Mouse (Mus musculus) embryo, embryonic 11 days (tissue): ENCODE data around the gene Nsg2.
A peak's percentile ranks its signal among the peaks of the same experiment; 100 is the strongest.
"Not testable (repeated sequence)": the region's sequence is repeated elsewhere in the genome, so short reads cannot be mapped to it uniquely, and the experiment has no call there.

Experiments
- DNase-seq: peaks from one replicate; pipeline ENCODE4 v3.0.0-alpha.2; 2015

Nsg2 gene

GRCm38 (mm10) chr11:32000281-32000680 is at the start of gene Nsg2:
Nsg2 (plus strand) TSS chr11:32000463.
- DNase-seq = peak; percentile 91

GRCm38 (mm10) chr11:31960071-31960470 is 40.2 kb upstream of the Nsg2 start:
- no peak for DNase-seq

- no peak for DNase-seq
Measured at GRCm38 (mm10) chr11:31963993-31964392, 36.3 kb upstream of the Nsg2 start.

- DNase-seq = peak; percentile 71
Measured at GRCm38 (mm10) chr11:31965256-31966134, 34.8 kb upstream of the Nsg2 start, which contains the start of gene 4930524B15Rik. 4930524B15Rik (plus strand) TSS chr11:31965592.

- no peak for DNase-seq
Measured at GRCm38 (mm10) chr11:31974132-31974531, 26.1 kb upstream of the Nsg2 start.

GRCm38 (mm10) chr11:31974826-31975225 is 25.4 kb upstream of the Nsg2 start:
- DNase-seq = no peak

GRCm38 (mm10) chr11:31975678-31976077 is 24.6 kb upstream of the Nsg2 start:
- no peak for DNase-seq

GRCm38 (mm10) chr11:31976137-31976536 is 24.1 kb upstream of the Nsg2 start:
- DNase-seq = no peak

- DNase-seq = not testable (repeated sequence)
Measured at GRCm38 (mm10) chr11:31980089-31980488, 20.2 kb upstream of the Nsg2 start.

GRCm38 (mm10) chr11:31981830-31982229 is 18.4 kb upstream of the Nsg2 start:
- no peak for DNase-seq

- not testable (repeated sequence) for DNase-seq
Measured at GRCm38 (mm10) chr11:31982247-31982943, 17.9 kb upstream of the Nsg2 start.

- DNase-seq = no peak
Measured at GRCm38 (mm10) chr11:31983249-31983648, 17.0 kb upstream of the Nsg2 start.

- DNase-seq = no peak
Measured at GRCm38 (mm10) chr11:31984786-31985185, 15.5 kb upstream of the Nsg2 start.

- no peak for DNase-seq
Measured at GRCm38 (mm10) chr11:31992535-31992934, 7.7 kb upstream of the Nsg2 start.

- no peak for DNase-seq
Measured at GRCm38 (mm10) chr11:31999716-32000115, 547 bp upstream of the Nsg2 start.

- DNase-seq = peak; percentile 65
Measured at GRCm38 (mm10) chr11:32001181-32001910, 1.1 kb downstream of the Nsg2 start.

GRCm38 (mm10) chr11:32002670-32003072 is 2.4 kb downstream of the Nsg2 start:
- DNase-seq = peak; percentile 75

GRCm38 (mm10) chr11:32008049-32008448 is 7.8 kb downstream of the Nsg2 start:
- DNase-seq = not testable (repeated sequence)

- DNase-seq = no peak
Measured at GRCm38 (mm10) chr11:32008852-32009251, 8.6 kb downstream of the Nsg2 start.

- peak; percentile 73 for DNase-seq
Measured at GRCm38 (mm10) chr11:32009961-32010662, 9.8 kb downstream of the Nsg2 start.

GRCm38 (mm10) chr11:32010663-32010970 is 10.4 kb downstream of the Nsg2 start:
- DNase-seq = no peak

GRCm38 (mm10) chr11:32011867-32012603 is 11.8 kb downstream of the Nsg2 start:
- DNase-seq = no peak
